Mouse (Mus musculus) heart, postnatal 36 days (tissue): ENCODE results near the gene Ptpn9. TPM values are rescaled to one million over a fixed set of nuclear protein-coding genes. Genes with fewer than 3 reads are reported as not detected.

ENCODE experiments used
- DNase-seq, 2 experiments: peaks; one replicate each; pipeline ENCODE4 v3.0.0; 2021 to 2022
- intact Hi-C: fragments of 180-260 bp; cut with DNase I; formaldehyde crosslinking; loops from one replicate; pipeline ENCODE4 v1.15.1; 2025
- total RNA-seq, 2 experiments: library from RNA; stranded (reverse); gene quantifications; 2 replicates each; pipeline ENCODE4 v1.2.3; 2021

Gene Ptpn9
- total RNA-seq, 2 experiments from 2014 or later: 8.2 to 8.6 TPM

DNA sequence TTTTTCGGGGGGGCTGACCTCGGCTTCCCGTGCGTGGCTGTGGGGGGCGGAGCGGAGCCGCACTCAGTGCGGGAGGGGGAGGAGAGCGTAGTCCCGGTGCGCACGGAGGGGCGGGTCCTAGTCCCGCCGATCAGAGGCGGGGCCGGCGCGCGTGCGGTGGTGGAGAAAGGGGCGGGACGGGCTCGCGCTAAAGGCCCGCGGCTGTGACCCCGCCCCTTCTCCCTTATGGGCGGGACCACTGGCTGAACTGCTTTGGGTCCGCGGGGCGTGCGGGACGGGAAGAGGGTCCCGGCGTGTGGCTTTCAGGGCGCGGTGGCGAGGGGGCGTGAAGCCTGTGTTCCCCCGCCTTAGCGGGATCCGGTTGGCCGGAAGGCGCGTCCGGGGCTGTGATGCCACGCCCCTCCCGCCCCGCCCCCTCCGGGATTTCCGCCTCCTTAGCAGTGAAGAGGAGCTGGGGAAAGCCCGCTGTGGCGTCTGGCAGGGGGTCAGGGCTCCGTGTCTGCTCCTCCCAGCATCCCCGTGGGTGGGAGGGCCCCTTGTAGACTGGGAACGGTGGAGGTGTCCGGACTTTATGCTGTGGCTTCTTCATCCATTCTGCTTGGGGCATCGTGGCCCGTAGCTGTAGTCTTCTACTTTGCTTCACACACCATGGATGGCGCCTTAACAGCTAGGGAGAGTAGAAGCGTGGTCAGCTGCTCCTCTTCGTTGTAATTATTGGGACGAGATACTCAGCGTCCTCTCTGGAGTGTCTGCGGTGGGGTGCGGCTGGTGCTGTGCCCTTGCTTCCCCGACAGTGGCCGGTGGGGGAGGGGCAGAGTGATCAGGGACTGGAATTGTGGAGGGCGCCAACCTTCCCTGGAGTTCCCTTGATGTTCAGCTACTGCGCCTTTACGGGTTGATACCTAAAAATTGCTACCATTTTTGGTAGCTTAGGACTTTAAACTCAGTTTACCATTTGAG, 82.3 kb downstream of the Ptpn9 start:
- DNase-seq: peak; percentile 84 to 91
- intact Hi-C loops: loop anchor here (5.0 to 10.0 kb wide), 2 partner anchors 360 to 448 kb away; partner anchors contain the start of gene Cox5a

DNA sequence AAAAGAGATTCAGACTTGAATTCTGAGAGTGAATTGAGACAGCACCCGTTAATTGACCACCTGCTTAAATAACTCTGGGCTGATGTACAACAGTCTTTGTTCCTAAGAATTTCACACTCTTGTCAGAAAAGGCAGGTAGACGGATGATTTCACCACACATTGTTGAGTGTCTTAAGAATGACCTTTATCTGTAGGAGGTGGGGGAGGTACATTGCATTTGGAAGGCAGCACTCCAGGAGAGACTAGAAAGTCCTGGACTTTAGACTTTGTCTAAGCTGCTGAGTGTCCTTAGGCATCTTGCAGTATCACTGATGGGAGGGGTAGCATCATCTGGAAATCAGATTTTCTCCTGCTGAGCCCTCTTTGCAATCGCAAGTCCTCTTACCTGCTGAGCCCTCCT, 87.5 kb downstream of the Ptpn9 start:
- no peak for DNase-seq
- intact Hi-C loops: no loop called here

Other genes with a start within 250 kb of the Ptpn9 start
- gene Lingo1, start 198.5 kb upstream of the Ptpn9 start, total RNA-seq: 1 to 10 TPM in 1 of 2 experiments, under 1 TPM in 1; 0.73 to 1.4 TPM
- not detected for gene Odf3l1, start 130.2 kb upstream of the Ptpn9 start, total RNA-seq
- 10 to 100 TPM; 14.7 to 16.7 TPM for gene Cspg4, start 129.9 kb upstream of the Ptpn9 start, total RNA-seq
- gene Snx33, start 66.6 kb upstream of the Ptpn9 start, total RNA-seq: 10 to 100 TPM; 10.0 to 11.1 TPM
- 10 to 100 TPM; 55.1 to 60.7 TPM for gene Imp3, start 57.4 kb upstream of the Ptpn9 start, total RNA-seq
- gene Snupn, start 44.0 kb upstream of the Ptpn9 start, total RNA-seq: 1 to 10 TPM; 9.5 to 9.9 TPM
- gene Sin3a, start 77.1 kb downstream of the Ptpn9 start, total RNA-seq: 10 to 100 TPM; 31.6 to 40.1 TPM
- 10 to 100 TPM; 42.5 to 44.9 TPM for gene Man2c1, start 135.8 kb downstream of the Ptpn9 start, total RNA-seq
- gene Neil1, start 153.4 kb downstream of the Ptpn9 start, total RNA-seq: 1 to 10 TPM; 5.5 to 6.5 TPM
- 10 to 100 TPM; 26.6 to 29.6 TPM for gene Commd4, start 163.4 kb downstream of the Ptpn9 start, total RNA-seq
- gene Trcg1, start 241.6 kb downstream of the Ptpn9 start, total RNA-seq: not detected